Comparison of ENCODE assay signal across 12 mouse cellular contexts in the genomic region with DNA sequence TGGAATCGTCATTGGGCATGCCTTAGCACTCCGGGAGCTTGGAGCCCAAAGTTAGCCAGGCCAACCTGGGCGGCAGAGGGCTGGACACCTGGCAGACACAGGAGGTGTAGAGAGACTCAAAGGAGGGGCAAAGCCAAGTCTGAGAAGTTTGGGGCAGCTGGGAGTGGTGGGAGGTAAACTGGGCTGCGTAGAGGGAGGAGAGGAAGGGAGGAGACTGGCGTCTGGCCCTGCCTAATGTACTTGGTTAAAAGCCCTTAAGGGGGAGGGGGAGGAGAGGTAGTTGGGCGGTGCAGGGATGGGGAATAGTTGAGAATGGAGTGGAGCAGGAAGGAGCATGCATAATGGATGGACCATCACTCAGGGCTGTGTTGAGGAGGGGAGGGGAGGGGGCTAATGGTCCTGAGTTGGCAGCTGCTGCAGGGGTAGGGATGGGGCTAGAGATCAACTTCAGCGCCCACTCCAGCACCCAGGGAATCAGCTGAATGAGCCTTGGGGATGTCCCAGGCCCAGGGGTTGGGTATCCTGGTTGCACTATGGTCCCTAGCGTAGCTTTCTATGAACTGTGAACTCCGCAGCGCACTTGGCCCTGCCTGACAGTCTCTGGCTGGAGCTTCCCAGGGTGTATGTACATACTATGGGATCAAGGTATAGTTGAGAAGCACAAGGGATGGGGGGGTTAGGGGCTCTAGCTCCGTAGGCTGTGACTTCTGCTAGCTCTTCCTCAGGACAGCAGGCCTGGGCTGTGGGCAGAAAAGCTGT. TPM values are rescaled to one million over a fixed set of nuclear protein-coding genes. Genes with fewer than 3 reads are reported as not detected.
DNase-seq lines count a peak whose midpoint lies in the region; ATAC-seq lines count a peak whose summit lies in the region.
"Had no signal": no experiment of that assay in that cellular context is flagged by ENCODE, and none has a peak within 500 bp of the region (broad histone marks: within the 10 kb centered on the region; RNA-seq: fewer than 3 reads in every experiment).

No protein-coding gene starts in this region.

- no peaks in the 10 kb centered on the region for H3K9me3 ChIP-seq in heart, embryonic 11.5 days (replicated peaks; ENCODE audit: control insufficient read depth, low read length)
- H3K9me3 ChIP-seq in hindbrain, embryonic 10.5 days = no peaks in the 10 kb centered on the region
- no peaks in the 10 kb centered on the region for H3K9me3 ChIP-seq in midbrain, embryonic 15.5 days
- H3K9me3 ChIP-seq: limb, embryonic 15.5 days had no signal

- no peak overlapping the region for H3K27ac ChIP-seq in heart, embryonic 11.5 days (ENCODE audit: low read depth, low read length)
- H3K27ac ChIP-seq in hindbrain, embryonic 10.5 days = no peak overlapping the region; the same call in 1 of the 2 replicates
- no peak overlapping the region for H3K27ac ChIP-seq in midbrain, embryonic 15.5 days
- H3K27ac ChIP-seq: limb, embryonic 15.5 days; macrophage had no signal

- DNase-seq in heart, adult 11 months = peak; percentile 83
- DNase-seq in cerebellum, adult 18-20 months = peak; percentile 59 to 62
- DNase-seq in hindbrain, embryonic 10.5 days (ENCODE audit: low spot score) = no peak
- DNase-seq in kidney, adult 11 months = no peak
- DNase-seq in thymus, postnatal 10 days (ENCODE audit: low spot score in 2 of 2) = no peak
- DNase-seq: heart, adult 18-20 months had no signal

- H3K27me3 ChIP-seq in heart, embryonic 11.5 days (ENCODE audit: control insufficient read depth, insufficient read depth, low read length) = peaks cover 41% of the 10 kb centered on the region
- H3K27me3 ChIP-seq in hindbrain, embryonic 10.5 days (ENCODE audit: insufficient read depth, poor library complexity, severe bottlenecking) = peaks cover 69% of the 10 kb centered on the region
- H3K27me3 ChIP-seq in midbrain, embryonic 15.5 days (replicated peaks) = no peaks in the 10 kb centered on the region

- H3K4me3 ChIP-seq in heart, embryonic 11.5 days (ENCODE audit: low read depth, low read length) = no peak overlapping the region
- peak overlapping the region; percentile 3; the same call in 1 of the 2 replicates for H3K4me3 ChIP-seq in hindbrain, embryonic 10.5 days
- 0 out of 2 replicates have a peak overlapping the region, but pooled peaks have one; percentile 92 for H3K4me3 ChIP-seq in midbrain, embryonic 15.5 days

- WGBS in heart, embryonic 11.5 days (ENCODE audit: insufficient replicate concordance) = 54% methylated on average over 11 of the region's 11 CpGs
- WGBS in hindbrain, embryonic 10.5 days = 50% methylated on average over 11 of the region's 11 CpGs
- 47% methylated on average over 11 of the region's 11 CpGs for WGBS in midbrain, embryonic 15.5 days

- no peak for ATAC-seq in heart, embryonic 11.5 days (replicated peaks; ENCODE audit: insufficient number of reproducible peaks, low FRiP score, low TSS enrichment)
- no peak for ATAC-seq in midbrain, embryonic 15.5 days (replicated peaks)
- ATAC-seq in monocyte, adult 5-6 weeks (replicated peaks; ENCODE audit: insufficient number of reproducible peaks, low FRiP score, low TSS enrichment, poor library complexity, severe bottlenecking) = no peak
- ATAC-seq: inflammation-experienced regulatory T-cells, adult 6 months had no signal

- no peaks in the 10 kb centered on the region for H3K36me3 ChIP-seq in heart, embryonic 11.5 days (ENCODE audit: control insufficient read depth, insufficient read depth, low read length)
- no peaks in the 10 kb centered on the region for H3K36me3 ChIP-seq in hindbrain, embryonic 10.5 days
- H3K36me3 ChIP-seq in midbrain, embryonic 15.5 days (replicated peaks) = no peaks in the 10 kb centered on the region
- H3K36me3 ChIP-seq: limb, embryonic 15.5 days had no signal

- H3K4me1 ChIP-seq in heart, embryonic 11.5 days (ENCODE audit: control insufficient read depth, insufficient read depth, low read length) = peaks cover 23% of the 10 kb centered on the region
- peaks cover 62% of the 10 kb centered on the region for H3K4me1 ChIP-seq in hindbrain, embryonic 10.5 days (replicated peaks)
- H3K4me1 ChIP-seq in midbrain, embryonic 15.5 days = peaks cover 25% of the 10 kb centered on the region

- H3K9ac ChIP-seq in heart, embryonic 11.5 days (ENCODE audit: low read depth, low read length) = no peak overlapping the region
- no peak overlapping the region for H3K9ac ChIP-seq in midbrain, embryonic 15.5 days
- H3K9ac ChIP-seq: limb, embryonic 15.5 days had no signal

- H3K4me2 ChIP-seq in heart, embryonic 11.5 days = no peak overlapping the region
- peak overlapping the region; percentile 94 for H3K4me2 ChIP-seq in midbrain, embryonic 15.5 days

RNA-seq across cellular contexts. Expression of gene Adam11, which starts 1.9 kb away (rescaled TPM):
- 5.4 and 6.7 TPM in 2 replicates for polyA plus RNA-seq in heart, embryonic 11.5 days (2014; fragmentation: Nextera tagmentation; extraction: Ambion mirVana)
- 14.6 and 22.6 TPM in 2 replicates for polyA plus RNA-seq in hindbrain, embryonic 10.5 days (2016; fragmentation: Nextera tagmentation; extraction: Ambion mirVana)
- 34.4 and 40.4 TPM in 2 replicates for polyA plus RNA-seq in midbrain, embryonic 15.5 days (2015; fragmentation: Nextera tagmentation; extraction: Ambion mirVana)
- 2.1 TPM in 1 of 3 replicates, not detected in the others for total RNA-seq in monocyte, adult 5-6 weeks (2017)

RNA-seq across cellular contexts. Expression of gene Gjc1, which starts 56.3 kb away (rescaled TPM):
- polyA plus RNA-seq in heart, embryonic 11.5 days (2014; fragmentation: Nextera tagmentation; extraction: Ambion mirVana) = 56.6 and 59.7 TPM in 2 replicates
- 71.1 and 81.3 TPM in 2 replicates for polyA plus RNA-seq in hindbrain, embryonic 10.5 days (2016; fragmentation: Nextera tagmentation; extraction: Ambion mirVana)
- polyA plus RNA-seq in midbrain, embryonic 15.5 days (2015; fragmentation: Nextera tagmentation; extraction: Ambion mirVana) = 36.9 TPM in 2 replicates
- total RNA-seq in monocyte, adult 5-6 weeks (2017) = not detected in 3 replicates
- polyA plus RNA-seq: inflammation-experienced regulatory T-cells, adult 6 months; macrophage had no signal

Comparison
In these comparisons a context has a peak if more than half of its experiments do, and no peak if none do; other contexts are left out.
1. DNase-seq: peak in heart, adult 11 months (single experiment) and cerebellum, adult 18-20 months (2 of 2); none in hindbrain, embryonic 10.5 days (single experiment), kidney, adult 11 months (single experiment) and thymus, postnatal 10 days (0 of 2).